Mouse (Mus musculus): ENCODE measurements around the gene Olfr1309. TPM values are rescaled to one million over a fixed set of nuclear protein-coding genes. Genes with fewer than 3 reads are reported as not detected.

Gene Olfr1309
- polyA plus RNA-seq, 1 experiment = not detected

- Histone ChIP-seq H3K4me3 (ENCODE audit: low read depth, low read length) (no peak within 1 kb of the TSS), H3K27me3 (ENCODE audit: control insufficient read depth, insufficient read depth, low read length, poor library complexity, severe bottlenecking) (no peaks in the 10 kb centered on the region), H3K9me3 (replicated peaks; ENCODE audit: control insufficient read depth, insufficient read depth, low read length, poor library complexity, severe bottlenecking) (no peaks in the 10 kb centered on the region), H3K9ac (ENCODE audit: low read depth, poor library complexity, severe bottlenecking) (no peak within 1 kb of the TSS), H3K36me3 (ENCODE audit: control insufficient read depth, insufficient read depth, low read length, poor library complexity, severe bottlenecking) (no peaks in the 10 kb centered on the region), H3K27ac (ENCODE audit: insufficient read depth, low read length) (no peak within 1 kb of the TSS), H3K4me1 (ENCODE audit: control insufficient read depth, insufficient read depth, low read length) (no peaks in the 10 kb centered on the region)
- TF ChIP-seq EP300 (IDR thresholded peaks at IDR 0.05; ENCODE audit: insufficient read depth, low read depth, low read length) (no peak), CTCF (IDR thresholded peaks at IDR 0.05; ENCODE audit: low read depth, low read length) (no peak), POLR2A (IDR thresholded peaks at IDR 0.05; ENCODE audit: insufficient read depth, low read length) (no peak)
Observed at GRCm38 (mm10) chr2:111949340-111949739, 40.7 kb downstream of the Olfr1309 start, which contains the start of gene Olfr1307. Gene Olfr1307 (minus strand): TSS chr2:111949440.

Other genes with a start within 250 kb of the Olfr1309 start
- not detected in 2 replicates for gene Olfr1301, start 239.3 kb downstream of the Olfr1309 start, polyA plus RNA-seq (2011; ENCODE audit: insufficient read depth, insufficient read length, low read depth, missing spikeins)
- gene Olfr1302, start 212.9 kb downstream of the Olfr1309 start, polyA plus RNA-seq (2011; ENCODE audit: insufficient read depth, insufficient read length, low read depth, missing spikeins) = not detected in 2 replicates
- not detected in 2 replicates for gene Olfr1303, start 169.9 kb downstream of the Olfr1309 start, polyA plus RNA-seq (2011; ENCODE audit: insufficient read depth, insufficient read length, low read depth, missing spikeins)
- gene Olfr1305, start 113.1 kb downstream of the Olfr1309 start, polyA plus RNA-seq (2011; ENCODE audit: insufficient read depth, insufficient read length, low read depth, missing spikeins) = not detected in 2 replicates
- gene Olfr1306, start 74.0 kb downstream of the Olfr1309 start, polyA plus RNA-seq (2011; ENCODE audit: insufficient read depth, insufficient read length, low read depth, missing spikeins) = not detected in 2 replicates
- gene Olfr1307, start 40.8 kb downstream of the Olfr1309 start, polyA plus RNA-seq (2011; ENCODE audit: insufficient read depth, insufficient read length, low read depth, missing spikeins) = 0.06 TPM in 2 replicates
- not detected in 2 replicates for gene Olfr1308, start 25.3 kb downstream of the Olfr1309 start, polyA plus RNA-seq (2011; ENCODE audit: insufficient read depth, insufficient read length, low read depth, missing spikeins)
- 0.12 and 0.18 TPM in 2 replicates for gene Olfr1310, start 22.4 kb upstream of the Olfr1309 start, polyA plus RNA-seq (2011; ENCODE audit: insufficient read depth, insufficient read length, low read depth, missing spikeins)
- gene Olfr1311, start 34.1 kb upstream of the Olfr1309 start, polyA plus RNA-seq (2011; ENCODE audit: insufficient read depth, insufficient read length, low read depth, missing spikeins) = not detected in 2 replicates
- not detected in 2 replicates for gene Olfr1312, start 60.0 kb upstream of the Olfr1309 start, polyA plus RNA-seq (2011; ENCODE audit: insufficient read depth, insufficient read length, low read depth, missing spikeins)
- gene Olfr1313, start 87.6 kb upstream of the Olfr1309 start, polyA plus RNA-seq (2011; ENCODE audit: insufficient read depth, insufficient read length, low read depth, missing spikeins) = not detected in 2 replicates
- not detected in 2 replicates for gene Olfr1314, start 106.5 kb upstream of the Olfr1309 start, polyA plus RNA-seq (2011; ENCODE audit: insufficient read depth, insufficient read length, low read depth, missing spikeins)
- not detected in 2 replicates for gene Olfr1315-ps1, start 125.2 kb upstream of the Olfr1309 start, polyA plus RNA-seq (2011; ENCODE audit: insufficient read depth, insufficient read length, low read depth, missing spikeins)
- gene Olfr1316, start 144.7 kb upstream of the Olfr1309 start, polyA plus RNA-seq (2011; ENCODE audit: insufficient read depth, insufficient read length, low read depth, missing spikeins) = not detected in 2 replicates
- gene Olfr1317, start 150.0 kb upstream of the Olfr1309 start, polyA plus RNA-seq (2011; ENCODE audit: insufficient read depth, insufficient read length, low read depth, missing spikeins) = not detected in 2 replicates
- gene Olfr1318, start 163.9 kb upstream of the Olfr1309 start, polyA plus RNA-seq (2011; ENCODE audit: insufficient read depth, insufficient read length, low read depth, missing spikeins) = not detected in 2 replicates
- 33.4 and 35.4 TPM in 2 replicates for gene Lpcat4, start 249.2 kb upstream of the Olfr1309 start, polyA plus RNA-seq (2011; ENCODE audit: insufficient read depth, insufficient read length, low read depth, missing spikeins)